Mouse (Mus musculus) ovary, adult 18-20 months (tissue): ENCODE results near the gene Olfr120.
"Not testable (repeated sequence)": the region's sequence is repeated elsewhere in the genome, so short reads cannot be mapped to it uniquely, and the experiment has no call there.

Experiments
- DNase-seq: peaks from one replicate; pipeline ENCODE4 v3.0.0; 2022; ENCODE audit warnings: low spot score, mixed read lengths

Olfr120 gene

DNA sequence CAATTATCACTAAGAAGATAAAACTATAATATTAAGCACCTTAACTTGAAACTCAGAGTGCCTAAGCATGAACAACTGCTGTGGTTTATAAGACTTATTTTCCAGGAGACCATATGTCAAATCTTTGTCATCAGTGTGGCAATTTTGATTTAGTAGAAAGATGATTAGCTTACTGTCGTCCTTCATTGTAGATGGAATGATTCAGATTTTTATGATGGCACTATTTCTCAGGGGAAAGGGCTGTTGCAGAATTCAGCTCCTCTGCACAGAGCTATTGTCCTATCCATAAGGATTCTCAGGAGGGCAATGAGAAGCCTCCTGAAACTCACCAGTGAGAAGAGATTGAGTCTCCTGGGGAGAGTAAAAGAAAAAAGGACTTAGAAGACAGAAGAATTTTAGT is at the start of gene Olfr120:
Gene Olfr120 (plus strand): TSS at position 301 of the 400 bp plus-strand sequence.
- no peak for DNase-seq

GRCm38 (mm10) chr17:37696264-37696663 is 25.3 kb upstream of the Olfr120 start, which contains the start of gene Olfr119:
Gene Olfr119, plus strand, starts transcription at chr17:37696564.
- not testable (repeated sequence) for DNase-seq

- no peak for DNase-seq
These were observed 16.5 kb downstream of the Olfr120 start for GRCm38 (mm10) chr17:37738070-37738469.

- no peak for DNase-seq
These were observed 46.7 kb downstream of the Olfr120 start, which contains the start of gene Olfr122 for GRCm38 (mm10) chr17:37768307-37768706. Gene Olfr122, plus strand, starts transcription at chr17:37768607.
